Mouse (Mus musculus): ENCODE measurements around the gene Ick. TPM values are rescaled to one million over a fixed set of nuclear protein-coding genes. Genes with fewer than 3 reads are reported as not detected.
"Not testable (repeated sequence)": the region's sequence is repeated elsewhere in the genome, so short reads cannot be mapped to it uniquely, and the experiment has no call there.

Gene Ick
- polyA plus RNA-seq, 1 experiment from 2014 or later, result 23.4 TPM

DNA sequence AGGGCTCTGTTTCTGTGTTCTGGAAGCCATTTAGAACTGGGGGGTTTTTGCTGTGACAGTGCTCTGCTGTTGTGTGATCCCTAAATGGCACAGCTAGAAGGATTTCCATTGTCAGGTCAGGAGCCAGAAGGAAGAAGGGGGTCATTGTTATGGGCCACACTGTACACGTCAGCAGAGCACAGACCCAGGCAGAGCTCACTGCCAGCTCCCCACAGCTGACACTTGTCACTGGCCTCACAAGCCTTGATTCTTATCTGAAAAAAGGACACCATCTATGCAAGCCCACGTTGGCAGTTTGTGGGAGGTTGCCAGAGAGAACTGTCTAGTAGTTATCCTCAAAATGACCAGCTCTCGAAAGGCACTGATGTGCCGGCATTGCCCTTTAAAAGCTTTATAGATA is 37.1 kb downstream of the Ick start:
- DNase-seq (ENCODE audit: low spot score), result no peak
- H3K4me1 ChIP-seq (ENCODE audit: control insufficient read depth, insufficient read depth, low read length), result no peaks in the 10 kb centered on the region
- peaks cover 43% of the 10 kb centered on the region for H3K36me3 ChIP-seq (ENCODE audit: control insufficient read depth, insufficient read depth, low read length)
- H3K27me3 ChIP-seq (replicated peaks; ENCODE audit: control insufficient read depth, insufficient read depth, low read length), result no peaks in the 10 kb centered on the region
- 72% methylated on average over 4 of the region's 4 CpGs for WGBS
- H3K9me3 ChIP-seq (ENCODE audit: control insufficient read depth, low read length), result 0 out of 2 replicates have a peak, but pooled peaks cover 5% of the 10 kb centered on the region
- no peak overlapping the region for H3K27ac ChIP-seq (replicated peaks; ENCODE audit: low read depth, low read length)
- no peak overlapping the region for H3K4me2 ChIP-seq (ENCODE audit: low read depth, low read length)
- no peak; the same call in 1 of the 2 replicates for ATAC-seq (ENCODE audit: low read depth)
- no peak overlapping the region for H3K4me3 ChIP-seq (ENCODE audit: low read depth, low read length)
- H3K9ac ChIP-seq (ENCODE audit: low read depth, low read length), result no peak overlapping the region

DNA sequence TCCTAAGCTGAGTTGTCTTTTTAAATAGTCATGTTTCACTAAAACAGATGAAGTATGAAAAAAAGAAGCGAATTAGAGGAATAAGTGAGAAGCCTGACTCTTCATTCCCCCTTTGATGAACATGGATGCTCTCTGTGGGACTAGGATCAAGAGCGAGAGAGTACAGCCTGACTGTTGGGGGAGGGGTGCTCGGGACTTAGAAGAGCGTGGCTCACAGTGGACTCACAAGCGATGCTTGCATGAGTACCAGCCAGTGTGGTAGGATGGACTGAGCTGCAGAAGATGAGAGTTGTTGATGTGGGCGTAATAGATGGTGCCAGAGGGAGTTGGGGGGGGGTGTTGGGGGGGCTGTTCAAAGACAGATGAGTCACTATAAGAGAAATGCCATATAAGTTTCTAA is 37.6 kb downstream of the Ick start:
- Histone ChIP-seq H3K9ac (ENCODE audit: low read depth, low read length) (no peak overlapping the region), H3K4me3 (ENCODE audit: low read depth, low read length) (no peak overlapping the region), H3K4me2 (ENCODE audit: low read depth, low read length) (no peak overlapping the region), H3K4me1 (ENCODE audit: control insufficient read depth, insufficient read depth, low read length) (no peaks in the 10 kb centered on the region), H3K9me3 (ENCODE audit: control insufficient read depth, low read length) (0 out of 2 replicates have a peak, but pooled peaks cover 5% of the 10 kb centered on the region), H3K36me3 (ENCODE audit: control insufficient read depth, insufficient read depth, low read length) (peaks cover 43% of the 10 kb centered on the region), H3K27ac (replicated peaks; ENCODE audit: low read depth, low read length) (no peak overlapping the region), H3K27me3 (replicated peaks; ENCODE audit: control insufficient read depth, insufficient read depth, low read length) (no peaks in the 10 kb centered on the region)
- ATAC-seq (ENCODE audit: low read depth), result no peak
- DNase-seq (ENCODE audit: low spot score), result no peak
- WGBS, result 74% methylated on average over 6 of the region's 6 CpGs

- H3K4me3 ChIP-seq (ENCODE audit: low read depth, low read length), result no peak overlapping the region
- H3K27me3 ChIP-seq (replicated peaks; ENCODE audit: control insufficient read depth, insufficient read depth, low read length), result no peaks in the 10 kb centered on the region
- DNase-seq (ENCODE audit: low spot score) (no peak), ATAC-seq (ENCODE audit: low read depth) (no peak)
- peaks cover 38% of the 10 kb centered on the region for H3K36me3 ChIP-seq (ENCODE audit: control insufficient read depth, insufficient read depth, low read length)
- no peak overlapping the region for H3K9ac ChIP-seq (ENCODE audit: low read depth, low read length)
- H3K9me3 ChIP-seq (ENCODE audit: control insufficient read depth, low read length), result no peaks in the 10 kb centered on the region
- 87% methylated on average over 6 of the region's 6 CpGs for WGBS
- H3K27ac ChIP-seq (replicated peaks; ENCODE audit: low read depth, low read length), result no peak overlapping the region
- no peaks in the 10 kb centered on the region for H3K4me1 ChIP-seq (ENCODE audit: control insufficient read depth, insufficient read depth, low read length)
- no peak overlapping the region for H3K4me2 ChIP-seq (ENCODE audit: low read depth, low read length)
These were observed 39.2 kb downstream of the Ick start for GRCm38 (mm10) chr9:78148149-78148548.

GRCm38 (mm10) chr9:78149770-78150169 is 40.8 kb downstream of the Ick start:
- DNase-seq (ENCODE audit: low spot score); H3K27ac ChIP-seq (replicated peaks; ENCODE audit: low read depth, low read length); H3K4me2 ChIP-seq (ENCODE audit: low read depth, low read length); H3K9ac ChIP-seq (ENCODE audit: low read depth, low read length); H3K4me1 ChIP-seq (ENCODE audit: control insufficient read depth, insufficient read depth, low read length); H3K27me3 ChIP-seq (replicated peaks; ENCODE audit: control insufficient read depth, insufficient read depth, low read length); H3K9me3 ChIP-seq (ENCODE audit: control insufficient read depth, low read length); ATAC-seq (ENCODE audit: low read depth); H3K4me3 ChIP-seq (ENCODE audit: low read depth, low read length): not testable (repeated sequence)
- WGBS, result 87% methylated on average over 2 of the region's 2 CpGs
- H3K36me3 ChIP-seq (ENCODE audit: control insufficient read depth, insufficient read depth, low read length), result peaks cover 44% of the 10 kb centered on the region

DNA sequence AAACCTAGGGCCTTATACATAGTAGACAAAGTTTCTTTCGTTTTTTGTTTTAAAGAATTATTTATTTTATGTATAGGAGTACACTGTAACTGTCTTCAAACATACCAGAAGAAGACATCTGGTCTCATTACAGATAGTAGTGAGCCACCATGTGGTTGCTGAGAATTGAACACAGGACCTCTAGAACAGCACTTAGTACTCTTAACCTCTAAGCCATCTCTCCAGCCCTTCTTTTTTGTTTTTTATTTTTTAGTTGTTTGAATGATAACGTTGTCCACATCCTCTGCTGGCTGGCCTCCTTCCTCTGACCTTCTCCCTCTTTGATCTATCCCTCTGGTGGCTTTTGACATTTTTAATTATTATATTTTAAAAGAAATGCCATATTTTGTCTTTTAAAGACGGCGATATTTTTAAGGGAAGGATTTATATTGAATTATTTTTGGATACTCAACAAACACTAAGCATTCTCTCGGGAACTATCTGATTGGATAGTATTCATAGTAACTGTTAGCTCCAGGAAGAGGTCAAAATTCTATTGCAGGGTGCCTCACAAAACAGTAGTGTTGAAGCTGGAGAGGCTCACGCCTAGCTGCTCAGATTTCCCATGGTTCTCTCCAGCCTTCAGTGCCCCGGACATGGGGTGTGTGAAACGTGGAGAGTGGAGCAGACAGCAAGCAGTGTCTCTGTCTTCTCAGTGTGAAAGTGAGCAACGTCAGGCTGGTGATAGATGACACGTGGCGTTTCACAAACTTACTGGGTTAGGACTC is 45.4 kb downstream of the Ick start:
- no peak overlapping the region for H3K27ac ChIP-seq (replicated peaks; ENCODE audit: low read depth, low read length)
- no peaks in the 10 kb centered on the region for H3K4me1 ChIP-seq (ENCODE audit: control insufficient read depth, insufficient read depth, low read length)
- H3K9ac ChIP-seq (ENCODE audit: low read depth, low read length), result no peak overlapping the region
- H3K4me3 ChIP-seq (ENCODE audit: low read depth, low read length), result no peak overlapping the region
- DNase-seq (ENCODE audit: low spot score) (no peak), ATAC-seq (ENCODE audit: low read depth) (no peak)
- peaks cover 70% of the 10 kb centered on the region for H3K36me3 ChIP-seq (ENCODE audit: control insufficient read depth, insufficient read depth, low read length)
- H3K4me2 ChIP-seq (ENCODE audit: low read depth, low read length), result no peak overlapping the region
- WGBS, result 79% methylated on average over 11 of the region's 11 CpGs
- H3K27me3 ChIP-seq (replicated peaks; ENCODE audit: control insufficient read depth, insufficient read depth, low read length), result no peaks in the 10 kb centered on the region
- H3K9me3 ChIP-seq (ENCODE audit: control insufficient read depth, low read length), result no peaks in the 10 kb centered on the region

DNA sequence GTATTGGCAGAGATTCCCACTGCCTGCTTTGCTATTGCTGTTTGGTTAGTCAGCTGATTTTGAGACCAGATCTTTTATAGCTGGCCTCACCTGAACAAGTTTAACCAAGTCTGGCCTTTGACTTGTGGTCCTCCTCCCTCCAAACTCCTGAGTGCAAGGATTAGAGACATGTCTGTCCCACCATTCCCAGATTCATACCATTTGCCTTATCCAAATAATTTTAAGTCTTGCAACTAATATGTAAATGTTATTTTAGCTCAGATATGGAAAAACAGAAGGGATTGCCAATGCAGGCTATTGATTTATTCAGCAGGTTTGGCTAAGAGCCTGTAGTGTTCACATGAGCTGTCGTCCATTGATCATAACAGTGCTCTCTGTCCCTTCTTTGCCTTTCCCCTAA is 48.2 kb downstream of the Ick start:
- H3K4me1 ChIP-seq (ENCODE audit: control insufficient read depth, insufficient read depth, low read length), result no peaks in the 10 kb centered on the region
- H3K27me3 ChIP-seq (replicated peaks; ENCODE audit: control insufficient read depth, insufficient read depth, low read length), result no peaks in the 10 kb centered on the region
- H3K9me3 ChIP-seq (ENCODE audit: control insufficient read depth, low read length), result no peaks in the 10 kb centered on the region
- WGBS, result 92% methylated on average over 1 of the region's 1 CpGs
- H3K4me2 ChIP-seq (ENCODE audit: low read depth, low read length), result no peak overlapping the region
- no peak overlapping the region for H3K4me3 ChIP-seq (ENCODE audit: low read depth, low read length)
- peaks cover 86% of the 10 kb centered on the region for H3K36me3 ChIP-seq (ENCODE audit: control insufficient read depth, insufficient read depth, low read length)
- DNase-seq (ENCODE audit: low spot score) (no peak), ATAC-seq (ENCODE audit: low read depth) (no peak)
- no peak overlapping the region for H3K9ac ChIP-seq (ENCODE audit: low read depth, low read length)
- no peak overlapping the region for H3K27ac ChIP-seq (replicated peaks; ENCODE audit: low read depth, low read length)

DNA sequence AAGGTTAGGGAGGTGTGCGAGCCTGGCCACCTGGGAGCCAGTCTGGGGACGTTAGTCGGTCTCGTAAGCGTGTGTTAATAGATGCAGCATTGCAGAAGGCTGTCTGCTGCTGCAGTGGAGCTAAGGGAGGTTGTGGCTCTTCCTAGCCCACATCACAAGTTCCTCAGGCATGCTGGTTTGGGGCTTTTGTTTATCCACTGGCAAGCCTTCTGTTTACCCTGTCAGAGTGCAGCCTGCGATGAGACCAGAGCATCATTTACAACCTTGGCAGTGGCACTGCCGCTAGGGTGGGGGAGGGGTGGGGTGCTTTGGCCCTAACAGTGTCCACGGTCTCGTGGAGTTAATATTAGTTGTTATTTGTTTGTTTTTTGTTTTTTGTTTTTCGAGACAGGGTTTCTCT is 54.3 kb downstream of the Ick start:
- no peaks in the 10 kb centered on the region for H3K9me3 ChIP-seq (ENCODE audit: control insufficient read depth, low read length)
- H3K4me2 ChIP-seq (ENCODE audit: low read depth, low read length), result no peak overlapping the region
- no peak overlapping the region for H3K9ac ChIP-seq (ENCODE audit: low read depth, low read length)
- no peak for ATAC-seq (ENCODE audit: low read depth)
- H3K36me3 ChIP-seq (ENCODE audit: control insufficient read depth, insufficient read depth, low read length), result peaks cover 82% of the 10 kb centered on the region
- no peak overlapping the region for H3K27ac ChIP-seq (replicated peaks; ENCODE audit: low read depth, low read length)
- no peak for DNase-seq (ENCODE audit: low spot score)
- no peaks in the 10 kb centered on the region for H3K27me3 ChIP-seq (replicated peaks; ENCODE audit: control insufficient read depth, insufficient read depth, low read length)
- no peaks in the 10 kb centered on the region for H3K4me1 ChIP-seq (ENCODE audit: control insufficient read depth, insufficient read depth, low read length)
- 85% methylated on average over 10 of the region's 10 CpGs for WGBS
- H3K4me3 ChIP-seq (ENCODE audit: low read depth, low read length), result no peak overlapping the region

DNA sequence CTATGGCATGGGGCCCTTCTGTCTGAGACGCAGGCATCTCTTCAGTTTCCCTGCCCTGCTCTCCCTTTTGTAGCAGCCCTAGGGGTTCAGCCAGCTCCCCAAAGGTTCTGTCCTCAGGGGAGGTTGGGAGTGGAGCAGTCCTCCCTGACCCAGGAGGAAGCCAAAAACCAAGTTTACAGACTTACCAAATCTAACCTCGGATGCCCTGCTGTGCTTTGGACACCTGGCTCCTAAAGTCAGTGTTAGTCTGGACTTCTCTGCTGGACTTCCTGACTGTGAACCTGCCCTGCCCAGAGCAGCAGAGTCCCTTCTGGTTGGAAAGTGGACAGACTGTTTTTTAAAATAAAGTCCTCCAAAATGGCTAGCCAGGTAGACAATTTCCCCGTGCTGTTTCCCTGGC is 55.7 kb downstream of the Ick start:
- H3K27me3 ChIP-seq (replicated peaks; ENCODE audit: control insufficient read depth, insufficient read depth, low read length), result no peaks in the 10 kb centered on the region
- DNase-seq (ENCODE audit: low spot score) (no peak), ATAC-seq (ENCODE audit: low read depth) (no peak)
- 91% methylated on average over 3 of the region's 3 CpGs for WGBS
- H3K27ac ChIP-seq (replicated peaks; ENCODE audit: low read depth, low read length), result no peak overlapping the region
- H3K4me1 ChIP-seq (ENCODE audit: control insufficient read depth, insufficient read depth, low read length), result no peaks in the 10 kb centered on the region
- H3K9me3 ChIP-seq (ENCODE audit: control insufficient read depth, low read length), result no peaks in the 10 kb centered on the region
- no peak overlapping the region for H3K9ac ChIP-seq (ENCODE audit: low read depth, low read length)
- H3K4me3 ChIP-seq (ENCODE audit: low read depth, low read length), result no peak overlapping the region
- H3K4me2 ChIP-seq (ENCODE audit: low read depth, low read length), result no peak overlapping the region
- peaks cover 79% of the 10 kb centered on the region for H3K36me3 ChIP-seq (ENCODE audit: control insufficient read depth, insufficient read depth, low read length)

DNA sequence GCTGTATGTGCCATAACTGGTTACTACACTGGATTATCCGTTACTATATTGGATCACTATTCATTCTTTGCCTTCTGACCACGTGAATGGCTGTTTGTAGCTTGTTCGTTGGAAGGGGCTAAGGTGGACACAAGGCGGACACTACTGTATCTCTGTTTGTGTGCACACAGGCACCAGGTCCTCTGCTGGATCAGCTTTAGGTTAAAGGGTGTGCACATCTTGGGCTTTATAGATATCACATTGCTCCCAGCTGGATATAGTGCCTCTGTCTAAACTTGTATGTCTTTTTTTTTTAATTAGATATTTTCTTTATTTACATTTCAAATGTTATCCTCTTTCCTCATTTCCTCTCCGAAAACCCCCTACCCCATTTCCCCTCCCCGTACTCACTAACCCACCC is 56.5 kb downstream of the Ick start:
- no peaks in the 10 kb centered on the region for H3K4me1 ChIP-seq (ENCODE audit: control insufficient read depth, insufficient read depth, low read length)
- H3K36me3 ChIP-seq (ENCODE audit: control insufficient read depth, insufficient read depth, low read length), result peaks cover 72% of the 10 kb centered on the region
- no peaks in the 10 kb centered on the region for H3K9me3 ChIP-seq (ENCODE audit: control insufficient read depth, low read length)
- H3K4me3 ChIP-seq (ENCODE audit: low read depth, low read length), result no peak overlapping the region
- no peak for DNase-seq (ENCODE audit: low spot score)
- WGBS, result 91% methylated on average over 6 of the region's 6 CpGs
- ATAC-seq (ENCODE audit: low read depth), result no peak
- H3K27ac ChIP-seq (replicated peaks; ENCODE audit: low read depth, low read length), result no peak overlapping the region
- no peak overlapping the region for H3K4me2 ChIP-seq (ENCODE audit: low read depth, low read length)
- H3K9ac ChIP-seq (ENCODE audit: low read depth, low read length), result no peak overlapping the region
- H3K27me3 ChIP-seq (replicated peaks; ENCODE audit: control insufficient read depth, insufficient read depth, low read length), result no peaks in the 10 kb centered on the region
